Mouse (Mus musculus) ES-E14 (cell line): ENCODE data around the gene Olfr1185-ps1.

ENCODE experiments used
- CHD2 ChIP-seq: IDR thresholded peaks from 2 replicates; pipeline ENCODE4 v1.6.1; 2014; ENCODE audit warnings: mild to moderate bottlenecking, low read depth, low read length, inconsistent platforms
- HCFC1 ChIP-seq: IDR thresholded peaks from 2 replicates; pipeline ENCODE4 v1.6.1; 2012; ENCODE audit warnings: low read length, inconsistent platforms, borderline replicate concordance; ENCODE audit not compliant: insufficient read depth
- MAFK ChIP-seq: IDR thresholded peaks from 2 replicates; pipeline ENCODE4 v1.6.1; 2014; ENCODE audit warnings: mild to moderate bottlenecking, low read depth, low read length, inconsistent platforms; ENCODE audit not compliant: insufficient read depth
- ZC3H11A ChIP-seq: IDR thresholded peaks from 2 replicates; pipeline ENCODE4 v1.6.1; 2012; ENCODE audit warnings: low read depth, mild to moderate bottlenecking, inconsistent platforms, low read length, borderline replicate concordance

GRCm38 (mm10) chr2:88449031-88449430 lies 44.1 kb upstream of the Olfr1185-ps1 start, which contains the start of gene Gm13757:
- TF ChIP-seq HCFC1 (no peak), ZC3H11A (no peak), MAFK (no peak), CHD2 (no peak)
